Mouse (Mus musculus) liver, embryonic 15.5 days (tissue): ENCODE measurements at regions not wholly inside any gene's neighbourhood (a gene's known extent, or its start where the extent isn't known, plus 50 kb on each side); places are given as distances from the start of the nearest gene placed in this dataset. TPM values are rescaled to one million over a fixed set of nuclear protein-coding genes. Genes with fewer than 3 reads are reported as not detected.

Source experiments
- microRNA-seq: library from miRNA; unstranded; fragments of <30 nt; microRNA quantifications from one replicate; pipeline ENCODE4, GENCODE M21; 2016

Small RNA genes lying in the stretch of these regions (microRNA-seq; reads per million reads assigned to microRNA genes)
- gene Gm23364: not detected
